Mouse (Mus musculus): ENCODE data around the gene Adh4.
"Not testable (repeated sequence)": the region's sequence is repeated elsewhere in the genome, so short reads cannot be mapped to it uniquely, and the experiment has no call there.

Gene Adh4

DNA sequence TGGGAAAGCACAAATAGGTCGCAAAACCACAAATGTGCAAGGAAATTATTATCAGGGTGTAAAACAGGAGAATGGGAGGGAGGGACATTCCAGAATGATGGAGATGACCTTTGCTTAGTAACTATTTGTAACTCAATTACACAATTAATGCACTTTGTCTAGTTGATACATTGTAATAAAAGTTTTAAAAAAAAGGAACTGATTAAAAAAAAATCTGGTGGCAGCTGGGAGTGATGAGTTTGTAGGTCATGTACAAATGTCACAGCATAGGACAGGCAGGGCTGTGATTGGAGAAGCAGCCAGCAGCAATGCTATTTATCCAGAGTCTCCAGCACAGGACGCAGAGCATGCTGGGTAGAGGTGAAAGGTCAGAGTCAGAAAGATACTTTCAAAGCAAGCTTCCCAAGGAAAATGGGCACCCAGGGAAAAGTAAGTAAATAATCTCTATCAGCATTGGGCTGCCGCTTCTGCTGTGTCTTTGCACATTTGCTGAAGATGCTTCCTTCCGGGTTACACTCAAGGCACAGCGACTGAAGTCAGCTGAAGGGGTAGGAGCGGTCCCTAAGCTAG is at the start of gene Adh4:
Gene Adh4 (plus strand): TSS at position 346 of the 570 bp plus-strand sequence.
- DNase-seq (ENCODE audit: low spot score) = no peak

DNA sequence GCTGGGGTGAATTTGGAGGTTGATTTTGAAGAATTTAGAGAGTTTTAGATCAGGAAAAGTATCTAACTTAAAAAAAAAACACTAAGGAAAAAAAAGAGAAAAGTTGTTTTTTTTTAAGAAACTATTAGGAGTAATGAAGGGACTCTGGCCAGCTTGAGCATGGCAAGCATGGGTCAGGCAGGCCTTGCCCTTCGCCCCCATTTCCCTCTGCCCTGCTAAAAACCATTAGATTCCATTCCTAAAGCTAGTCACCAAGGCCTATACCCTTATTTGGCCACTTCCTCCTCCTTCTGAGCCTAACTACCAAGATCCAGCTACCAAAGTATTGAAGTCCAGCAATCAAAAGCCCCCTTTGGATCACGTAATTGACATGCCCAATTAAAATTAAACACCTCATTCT is 49.1 kb upstream of the Adh4 start:
- no peak for DNase-seq (ENCODE audit: low spot score)

DNA sequence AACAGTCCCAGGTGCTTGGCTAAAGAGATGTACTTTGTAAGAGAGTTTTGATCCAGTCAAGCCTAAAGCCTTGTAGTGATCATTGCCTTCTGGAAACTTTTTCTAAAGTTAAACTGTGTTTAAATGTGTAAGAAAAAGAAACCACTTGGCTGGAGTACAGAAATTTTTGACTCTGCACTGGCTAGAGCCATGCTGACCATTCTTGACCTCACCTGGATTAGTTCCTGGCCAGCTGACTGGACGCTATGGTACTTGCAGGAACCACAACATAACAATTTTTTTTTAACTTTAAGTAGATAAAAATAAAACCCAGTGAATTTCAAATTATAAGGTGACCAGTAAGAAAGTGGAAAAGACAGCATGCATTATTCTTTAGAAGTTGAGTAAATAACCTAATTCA is 45.7 kb upstream of the Adh4 start:
- DNase-seq (ENCODE audit: low spot score) = no peak

DNA sequence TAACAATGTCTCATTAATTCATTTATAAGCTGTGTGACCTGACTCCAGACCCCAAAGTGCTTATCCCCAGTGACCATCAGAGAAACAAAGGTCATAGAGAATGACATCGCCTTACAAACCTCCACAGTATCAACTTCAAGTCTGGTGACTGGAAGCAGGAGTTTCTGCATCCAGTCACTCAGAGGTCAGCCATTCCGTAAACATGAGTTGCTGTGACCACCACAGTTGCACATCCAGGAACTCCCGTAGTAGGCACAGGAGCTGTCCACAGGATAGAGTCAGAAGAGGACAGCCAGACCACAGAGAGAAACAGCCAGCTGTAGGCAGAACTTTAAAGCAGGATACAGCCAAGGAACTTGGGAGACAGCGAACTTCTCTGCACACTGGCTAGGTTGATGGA is 45.0 kb upstream of the Adh4 start:
- DNase-seq (ENCODE audit: low spot score) = not testable (repeated sequence)

DNA sequence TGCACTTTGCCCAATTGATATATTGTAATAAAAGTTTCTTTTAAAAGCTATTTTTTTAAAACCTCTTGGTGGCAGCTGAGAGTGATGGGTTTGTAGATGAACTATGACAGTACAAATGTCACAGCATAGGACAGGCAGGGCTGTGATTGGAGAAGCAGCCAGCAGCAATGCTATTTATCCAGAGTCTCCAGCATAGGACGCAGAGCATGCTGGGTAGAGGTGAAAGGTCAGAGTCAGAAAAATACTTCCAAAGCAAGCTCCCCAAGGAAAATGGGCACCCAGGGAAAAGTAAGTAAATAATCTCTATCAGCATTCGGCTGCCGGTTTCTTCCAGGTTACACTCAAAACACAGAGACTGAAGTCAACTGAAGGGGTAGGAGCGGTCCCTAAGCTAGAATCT is 41.3 kb upstream of the Adh4 start:
- DNase-seq (ENCODE audit: low spot score) = no peak

DNA sequence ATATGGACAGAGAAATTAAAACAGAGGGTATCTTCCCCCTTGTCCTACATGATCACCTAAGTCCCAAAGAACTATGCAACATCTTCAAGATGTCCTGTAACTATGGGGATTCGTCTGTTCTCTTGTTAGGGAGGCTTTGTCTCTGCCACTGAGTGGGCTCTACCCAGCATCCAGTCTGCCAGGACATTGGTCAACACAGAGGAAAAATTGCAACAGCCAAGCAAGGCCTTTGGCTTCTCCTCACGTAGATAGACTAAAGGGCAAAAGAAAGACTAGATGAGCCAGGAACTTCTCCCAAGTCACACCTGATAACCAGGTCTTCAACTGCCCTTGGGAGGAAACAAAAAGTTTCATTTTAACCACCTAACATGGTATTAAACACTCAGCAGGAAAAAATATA is 40.1 kb upstream of the Adh4 start:
- DNase-seq (ENCODE audit: low spot score) = no peak

DNA sequence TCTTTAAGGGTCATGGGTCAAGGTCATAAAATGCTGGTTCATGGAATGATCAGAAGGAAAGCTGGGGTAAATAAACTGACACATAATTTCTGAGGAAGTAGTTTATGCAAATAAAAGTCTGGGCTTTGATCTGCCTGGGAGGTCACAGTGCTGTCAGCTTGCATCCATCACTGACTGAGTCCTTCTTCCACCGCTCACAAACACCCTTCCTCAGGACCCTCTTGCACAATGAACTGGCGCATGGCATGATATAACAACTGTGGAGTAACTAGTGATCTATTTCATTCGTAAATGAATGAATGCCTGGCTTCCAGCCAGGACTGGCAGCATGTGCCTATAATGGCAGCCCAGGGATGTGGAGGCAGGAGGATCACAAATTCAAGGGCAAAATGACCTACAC is 34.1 kb upstream of the Adh4 start:
- no peak for DNase-seq (ENCODE audit: low spot score)

DNA sequence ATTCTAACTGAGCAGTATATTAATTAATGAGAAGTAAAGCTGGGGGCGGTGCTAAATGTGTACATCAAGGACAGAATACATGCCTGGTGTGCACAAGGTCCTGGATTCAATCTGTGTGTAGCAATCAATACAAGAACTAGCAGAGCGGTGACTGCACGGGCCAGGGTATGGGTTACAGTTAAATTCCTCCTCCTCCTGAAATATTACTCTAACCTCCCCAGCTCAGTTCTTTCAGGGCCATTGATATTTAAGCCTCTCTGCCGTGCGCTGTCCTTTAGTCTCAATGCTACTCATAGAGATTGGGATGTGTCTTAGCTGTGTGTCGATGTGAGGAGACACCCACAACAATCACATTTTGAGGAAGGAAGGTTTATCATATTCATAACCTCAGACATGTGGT is 28.1 kb upstream of the Adh4 start:
- no peak for DNase-seq (ENCODE audit: low spot score)

DNA sequence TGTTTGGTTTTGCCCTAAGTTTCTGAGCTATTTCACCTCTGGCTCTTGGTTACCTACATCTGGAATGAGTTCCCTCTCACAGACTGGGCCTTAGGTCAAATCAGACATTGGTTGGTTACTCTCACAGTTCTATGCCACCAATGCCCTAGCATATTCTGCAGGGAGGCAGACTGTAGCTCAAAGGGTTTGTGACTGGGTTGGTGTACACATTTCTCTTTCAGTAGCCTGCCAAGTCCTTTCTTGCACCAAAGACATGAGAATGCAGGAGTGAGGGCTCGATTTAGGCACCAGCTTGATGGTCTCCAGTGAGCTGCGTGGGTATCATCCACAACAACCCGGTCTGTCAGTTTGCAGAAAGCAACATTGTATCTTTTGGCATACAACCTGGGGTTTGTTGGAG is 10.4 kb upstream of the Adh4 start:
- DNase-seq (ENCODE audit: low spot score) = no peak

DNA sequence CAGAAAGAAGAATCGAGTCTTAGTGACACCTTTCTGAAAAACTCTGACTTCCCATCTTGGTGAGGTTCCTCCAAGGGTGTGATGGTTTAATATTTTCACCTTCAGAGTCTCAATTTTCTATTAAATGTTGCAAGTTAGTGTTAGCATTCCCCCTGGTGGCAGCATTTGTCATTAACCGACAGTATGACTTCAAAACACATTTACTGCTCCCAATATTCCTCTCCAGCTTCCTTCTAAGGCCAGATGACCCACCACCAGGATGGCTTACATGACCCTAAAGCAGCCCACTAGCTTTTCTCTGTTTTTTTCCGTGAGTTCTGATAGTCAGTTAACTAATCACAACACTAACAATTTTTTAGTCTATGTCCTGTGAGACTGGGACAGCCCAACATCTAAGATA is 9.9 kb upstream of the Adh4 start:
- DNase-seq (ENCODE audit: low spot score) = peak; percentile 62

DNA sequence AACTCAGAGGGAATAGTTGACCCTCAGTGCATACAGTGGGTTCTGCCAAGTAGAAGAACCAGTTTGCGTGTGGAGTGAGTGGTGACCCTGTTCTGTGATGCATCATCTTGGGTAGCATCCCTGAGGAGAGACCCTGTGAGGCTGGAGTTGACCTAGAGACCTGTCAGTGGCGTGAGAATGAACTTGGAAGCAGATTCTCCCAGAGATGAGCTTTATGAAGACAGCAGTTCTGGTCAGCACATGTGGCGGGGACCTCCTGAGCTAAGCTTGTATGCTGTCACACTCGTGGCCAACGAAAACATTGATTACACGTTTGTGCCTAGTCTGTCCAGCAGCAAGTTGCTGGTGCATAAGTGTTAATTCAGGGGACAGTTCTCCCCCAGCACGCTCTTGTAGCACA is 9.4 kb upstream of the Adh4 start:
- DNase-seq (ENCODE audit: low spot score) = no peak

DNA sequence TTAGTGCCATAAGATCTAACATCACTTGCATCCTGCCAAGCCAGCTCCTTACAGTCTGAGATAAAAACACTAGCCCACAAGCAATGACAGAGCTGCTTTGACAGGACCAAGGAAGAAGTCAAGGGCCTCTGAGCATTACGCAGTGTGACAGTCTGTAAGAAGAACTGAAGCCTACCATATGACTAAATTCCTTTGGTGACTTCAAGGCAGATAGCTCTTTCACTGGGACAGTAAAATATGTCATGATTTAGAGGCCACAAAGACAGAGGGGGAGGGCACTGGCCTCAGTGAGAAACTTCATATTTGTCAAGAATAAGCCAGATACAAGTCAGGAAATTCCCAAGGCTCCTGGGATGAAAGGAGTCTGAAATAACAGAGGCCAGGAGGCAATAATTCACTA is 7.3 kb upstream of the Adh4 start:
- no peak for DNase-seq (ENCODE audit: low spot score)

DNA sequence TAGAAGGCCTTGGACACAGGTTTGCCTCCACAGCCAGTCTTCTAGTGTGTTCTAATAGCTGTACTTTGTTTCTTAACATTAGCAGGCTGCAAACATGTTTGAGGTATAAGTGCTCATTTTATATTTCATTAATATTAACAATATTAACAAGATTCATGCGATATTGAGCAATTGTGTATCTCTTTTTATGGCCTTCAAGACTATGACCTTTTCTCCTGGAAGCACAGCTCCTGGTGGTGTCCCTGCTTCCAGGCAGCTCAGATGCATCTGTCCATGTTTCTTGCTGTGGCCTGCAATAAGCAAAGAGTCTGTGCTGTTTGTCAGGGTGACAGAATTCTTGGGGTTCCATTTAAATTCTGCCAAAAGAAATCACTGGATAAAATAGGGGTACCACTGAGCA is 5.7 kb upstream of the Adh4 start:
- no peak for DNase-seq (ENCODE audit: low spot score)

DNA sequence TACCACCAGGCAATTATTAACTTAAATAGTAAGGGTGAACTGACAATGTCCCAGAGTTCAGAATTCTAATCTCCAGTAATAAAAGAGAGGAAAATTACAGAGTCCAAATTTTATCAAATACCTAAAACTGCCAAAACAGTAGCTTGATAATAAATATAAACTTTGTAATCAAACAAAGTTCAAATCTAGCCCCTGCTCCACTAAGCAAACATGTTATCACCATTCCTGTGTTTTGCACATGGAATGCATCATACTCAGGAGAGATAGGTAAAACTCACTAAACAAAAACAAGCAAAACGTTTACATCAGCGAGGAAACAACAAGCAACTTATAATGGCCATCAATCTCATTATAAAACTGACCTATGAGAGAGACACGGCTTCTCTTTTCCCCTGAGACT is 5.1 kb upstream of the Adh4 start:
- DNase-seq (ENCODE audit: low spot score) = no peak

DNA sequence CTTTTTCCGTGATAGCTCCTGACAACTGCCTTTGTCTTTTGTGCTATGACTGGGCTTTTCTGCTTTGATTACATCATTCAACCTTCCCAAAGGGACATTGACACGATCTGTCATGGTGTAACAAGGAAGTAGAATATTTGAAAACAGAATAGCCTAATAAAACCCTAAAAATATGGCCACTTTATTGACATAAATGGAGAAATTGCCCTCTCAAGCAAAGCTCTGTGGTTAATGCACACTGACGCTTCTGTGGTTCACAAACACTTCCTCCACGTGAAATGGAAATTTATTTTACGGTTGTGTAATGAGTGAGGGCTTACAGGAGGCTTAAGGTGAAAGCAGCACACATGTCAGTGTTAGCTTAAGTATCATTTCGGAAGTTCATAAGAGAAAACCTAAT is 4.1 kb downstream of the Adh4 start:
- DNase-seq (ENCODE audit: low spot score) = no peak

DNA sequence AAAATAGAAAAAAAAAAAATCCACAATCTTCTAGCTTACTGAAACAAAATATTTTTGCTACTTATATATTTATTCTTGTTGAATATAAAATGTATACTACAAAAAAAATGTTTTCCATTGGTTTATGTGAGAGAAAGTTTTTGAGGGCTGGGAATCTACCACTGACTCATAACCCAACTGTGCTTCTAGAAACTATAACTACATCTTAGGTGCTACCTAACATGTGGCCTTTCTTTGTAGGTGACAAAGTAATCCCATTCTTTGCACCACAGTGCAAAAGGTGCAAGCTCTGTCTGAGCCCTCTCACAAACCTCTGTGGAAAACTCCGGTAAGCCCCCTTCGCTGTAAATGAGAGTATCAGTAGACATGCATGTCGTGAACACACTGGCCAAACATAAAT is 5.1 kb downstream of the Adh4 start:
- DNase-seq (ENCODE audit: low spot score) = no peak

DNA sequence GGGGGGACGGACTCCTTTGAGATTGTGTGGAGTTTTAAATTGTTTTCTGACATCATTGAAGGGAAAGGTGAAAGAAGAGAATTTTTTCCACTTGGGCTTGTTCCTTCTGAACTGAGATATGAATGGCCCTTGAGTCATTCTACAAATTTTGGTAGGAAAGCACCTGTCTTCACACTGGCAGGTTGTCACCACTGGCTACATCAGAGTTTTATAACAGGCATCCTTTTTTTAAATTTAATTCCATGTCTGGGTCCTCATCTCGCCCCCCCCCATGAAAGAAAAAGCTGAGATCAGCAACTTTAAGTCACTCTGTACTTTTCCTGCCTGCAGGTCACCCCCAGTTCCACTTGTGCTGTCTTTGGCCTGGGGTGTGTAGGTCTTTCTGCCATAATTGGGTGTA is 8.4 kb downstream of the Adh4 start:
- no peak for DNase-seq (ENCODE audit: low spot score)

DNA sequence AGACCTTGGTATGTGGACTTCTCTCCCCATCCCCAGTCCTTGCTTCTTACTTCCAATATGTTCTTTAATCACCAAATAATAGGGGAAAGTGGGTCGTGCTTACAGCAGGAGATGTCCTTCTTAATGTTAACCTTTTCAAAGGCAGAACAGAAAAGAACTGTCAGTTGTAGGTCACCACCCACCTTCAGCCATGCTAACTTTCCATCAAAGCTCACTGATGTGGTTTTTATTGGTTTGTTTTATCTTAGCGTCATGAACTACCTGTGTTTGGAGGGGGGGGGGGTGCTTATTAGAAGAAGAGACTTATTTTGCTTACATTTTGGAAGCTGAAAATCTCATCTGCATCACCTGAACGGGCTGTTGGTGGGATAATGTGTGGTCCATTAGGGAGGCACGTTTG is 9.0 kb downstream of the Adh4 start:
- DNase-seq (ENCODE audit: low spot score) = no peak

DNA sequence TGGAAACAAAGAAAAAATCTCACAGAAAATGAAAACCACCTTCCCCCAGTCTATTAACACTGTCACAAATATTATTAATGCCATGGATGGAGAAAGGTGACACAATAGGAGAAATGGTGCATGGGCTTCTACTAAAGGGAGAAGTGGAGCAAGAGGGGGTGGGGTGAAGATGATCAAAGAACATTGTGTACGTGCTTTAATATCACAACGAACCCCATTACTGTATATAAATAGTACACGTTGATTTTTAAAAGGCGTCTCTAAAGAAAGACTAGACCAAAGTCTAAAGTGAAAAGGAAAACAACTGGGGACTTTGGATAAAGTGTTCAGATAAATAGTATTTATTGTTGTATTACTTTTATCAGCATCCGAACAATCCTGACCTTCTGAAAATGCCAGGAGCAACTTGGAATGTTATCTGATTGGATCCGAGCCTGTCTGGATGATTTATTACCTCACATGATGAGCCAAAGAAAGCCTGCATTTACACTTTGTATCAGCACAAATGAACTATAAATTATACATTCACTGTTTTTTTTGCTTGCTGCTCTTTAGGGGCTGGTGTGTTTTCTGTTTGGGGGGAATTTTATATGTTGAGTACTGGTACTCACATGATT is 15.2 kb downstream of the Adh4 start:
- DNase-seq (ENCODE audit: low spot score) = no peak

DNA sequence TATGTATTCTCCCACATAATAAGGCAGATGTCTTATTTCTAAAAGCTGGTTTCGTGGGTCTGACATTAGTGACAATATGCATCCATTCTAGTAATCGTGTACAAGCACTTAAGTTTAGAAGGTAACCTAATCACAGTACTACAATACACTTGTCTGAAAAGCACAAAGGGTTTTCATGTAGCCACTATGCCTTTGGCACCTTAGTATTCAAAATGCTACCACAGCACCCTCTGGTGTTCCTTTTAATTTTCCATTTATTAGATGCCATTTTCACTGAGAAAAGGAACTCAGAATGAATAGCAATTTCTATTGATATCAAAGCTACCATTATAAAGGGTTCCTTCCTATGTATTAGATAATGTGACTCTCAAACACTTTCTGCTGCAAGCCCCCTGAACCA is 16.6 kb downstream of the Adh4 start:
- no peak for DNase-seq (ENCODE audit: low spot score)

DNA sequence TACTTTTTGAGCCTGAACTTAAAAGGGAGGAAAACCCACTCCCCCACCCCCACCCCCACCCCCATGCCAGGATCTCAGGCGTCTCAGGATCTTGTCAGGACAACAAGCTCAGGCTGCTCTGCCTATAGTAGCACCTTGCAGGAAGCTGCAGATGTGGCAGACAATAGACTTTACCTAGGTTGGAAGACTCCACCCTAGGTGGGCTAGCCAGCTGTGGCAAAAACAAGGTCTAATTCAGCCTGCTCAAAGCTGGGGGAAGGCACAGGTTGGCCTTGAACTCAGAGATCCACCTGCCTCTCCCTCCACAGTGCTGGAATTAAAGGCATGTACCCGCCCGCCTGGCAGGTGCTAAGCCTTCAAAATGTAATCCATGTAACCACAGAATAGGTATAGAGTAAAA is 23.4 kb downstream of the Adh4 start:
- DNase-seq (ENCODE audit: low spot score) = no peak

DNA sequence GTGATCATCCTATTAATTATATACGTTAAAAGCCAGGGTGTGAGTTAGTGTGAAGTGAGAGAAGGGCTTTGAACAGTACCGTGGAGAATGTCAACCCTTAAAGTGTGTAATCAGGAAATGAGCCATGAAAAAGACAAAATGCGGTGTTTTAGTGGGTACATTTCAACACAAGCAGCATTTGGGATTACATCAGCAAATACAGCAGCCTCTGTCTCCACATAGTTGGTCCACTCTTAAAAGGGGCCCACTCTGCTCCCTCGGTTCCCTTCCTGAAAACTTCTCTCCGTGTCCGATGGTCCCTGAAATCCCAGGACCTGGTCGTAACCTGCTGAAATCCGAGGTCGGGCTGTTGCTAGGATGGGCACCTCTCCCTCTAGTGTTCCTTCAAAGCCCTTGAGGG is 26.9 kb downstream of the Adh4 start:
- DNase-seq (ENCODE audit: low spot score) = no peak

DNA sequence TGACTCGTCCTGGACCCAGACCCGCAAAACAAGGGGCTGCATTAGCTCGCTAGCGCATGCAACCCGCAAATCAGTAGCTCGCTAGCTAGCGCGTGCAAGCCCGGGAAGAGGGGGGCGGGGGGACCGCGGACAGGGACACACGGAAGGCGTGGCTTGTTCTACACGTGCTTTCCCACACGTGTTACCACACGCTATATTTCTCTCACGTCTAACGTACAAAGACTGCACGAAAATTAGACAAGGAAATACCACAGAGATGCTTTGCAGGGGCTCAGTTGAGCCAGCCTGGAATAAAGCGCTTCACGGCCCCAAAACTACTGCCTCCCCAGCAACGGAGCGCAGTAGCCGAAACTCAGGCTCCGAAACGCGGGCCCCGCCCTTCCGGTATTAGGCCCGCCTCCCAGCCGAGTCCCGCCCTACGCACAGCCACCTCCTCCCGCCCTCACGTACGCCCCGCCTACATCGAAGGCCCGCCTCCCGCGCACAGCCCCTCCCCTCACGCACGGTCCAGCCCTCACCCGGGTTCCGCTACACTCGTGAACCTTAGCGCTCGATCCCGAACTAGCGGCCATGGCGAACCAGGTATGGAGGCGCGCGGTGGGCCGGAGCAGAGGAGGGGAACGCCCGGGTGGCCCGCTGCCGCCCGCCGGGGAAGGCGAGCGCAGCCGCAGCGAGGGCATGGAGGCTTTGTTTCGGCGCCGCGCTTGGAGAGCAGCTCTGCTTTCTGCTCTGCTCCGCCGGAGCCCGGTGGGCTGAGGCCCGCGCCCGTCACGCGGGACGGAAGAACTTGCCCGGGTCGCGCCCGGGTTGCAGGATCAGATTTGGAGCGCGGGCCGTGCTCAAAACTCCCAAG is 27.6 kb downstream of the Adh4 start, which contains the start of gene Adh5:
Gene Adh5 (plus strand): TSS at position 482 of the 853 bp plus-strand sequence.
- DNase-seq (ENCODE audit: low spot score) = peak; percentile 84

DNA sequence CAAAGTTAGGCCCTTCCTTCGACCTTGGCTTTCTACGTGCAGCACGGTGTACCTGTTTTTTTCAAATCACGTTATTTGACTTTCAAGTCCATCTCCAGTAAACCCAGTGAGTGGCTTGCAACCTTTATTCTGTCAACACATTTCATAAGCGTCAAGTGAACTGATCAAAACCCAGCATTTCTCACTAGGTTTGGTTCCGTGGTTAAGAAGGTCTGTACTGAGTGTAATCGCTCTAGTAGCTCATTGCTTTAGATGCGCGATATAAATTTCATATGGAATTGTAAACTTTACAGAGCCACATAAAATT is 28.2 kb downstream of the Adh4 start:
- DNase-seq (ENCODE audit: low spot score) = no peak

Data from urinary bladder, postnatal 25 days (tissue).